Mouse (Mus musculus) heart, adult 2 months (tissue): ENCODE measurements around the gene Gm49358. TPM values are rescaled to one million over a fixed set of nuclear protein-coding genes. Genes with fewer than 3 reads are reported as not detected.

Source experiments
- DNase-seq, 2 experiments: peaks; one replicate each; pipeline ENCODE4 v3.0.0; 2021
- H3K27ac ChIP-seq: fragments of 200-600 bp; 2 replicates; pipeline ENCODE4 v1.8.1; 2022
- H3K27me3 ChIP-seq: fragments of 200-500 bp; 2 replicates; pipeline ENCODE4 v1.6.1; 2012; ENCODE audit warnings: mild to moderate bottlenecking, low read length, inconsistent platforms, mixed read lengths; ENCODE audit not compliant: control insufficient read depth, insufficient read depth
- H3K36me3 ChIP-seq: fragments of 200-500 bp; 2 replicates; pipeline ENCODE4 v1.6.1; 2012; ENCODE audit warnings: low read length, inconsistent platforms; ENCODE audit not compliant: control insufficient read depth, insufficient read depth
- H3K4me1 ChIP-seq: fragments of 200-500 bp; 2 replicates; pipeline ENCODE4 v1.6.1; 2011; ENCODE audit warnings: low read length; ENCODE audit not compliant: control insufficient read depth, insufficient read depth
- H3K4me3 ChIP-seq: fragments of 200-600 bp; 2 replicates; pipeline ENCODE4 v1.8.1; 2022
- H3K79me2 ChIP-seq: fragments of 200-500 bp; replicated peaks from 2 replicates; pipeline ENCODE4 v1.6.1; 2012; ENCODE audit warnings: mild to moderate bottlenecking, inconsistent platforms, low read length, moderate library complexity, mixed read lengths; ENCODE audit not compliant: control insufficient read depth, insufficient read depth
- H3K9ac ChIP-seq: fragments of 200-500 bp; 2 replicates; pipeline ENCODE4 v1.6.1; 2012; ENCODE audit warnings: low read depth, mild to moderate bottlenecking, control low read depth, inconsistent platforms, low read length, mixed read lengths
- CTCF ChIP-seq: fragments of 200-600 bp; IDR thresholded peaks from 2 replicates; pipeline ENCODE4 v1.8.1; 2022; ENCODE audit warnings: antibody characterized with exemption, mild to moderate bottlenecking, moderate library complexity
- EP300 ChIP-seq: fragments of 200-500 bp; IDR thresholded peaks from 2 replicates; pipeline ENCODE4 v1.6.1; 2011; ENCODE audit warnings: low read depth, low read length, control low read depth; ENCODE audit not compliant: insufficient read depth
- POLR2A ChIP-seq: fragments of 200-500 bp; IDR thresholded peaks from 2 replicates; pipeline ENCODE4 v1.6.1; 2011; ENCODE audit warnings: mild to moderate bottlenecking, low read depth, low read length, control low read depth; ENCODE audit not compliant: insufficient read depth
- WGBS: fragments of 180-500 bp; shearing (Covaris S2); methylation state at CpG from one replicate; pipeline ENCODE4 v1.1.7; 2018; 5-methylcytosine and 5-hydroxymethylcytosine counted together
- intact Hi-C: fragments of 180-260 bp; cut with DNase I; formaldehyde crosslinking; loops from one replicate; pipeline ENCODE4 v1.15.1; 2025
- polyA plus RNA-seq: library from polyadenylated mRNA; depleted of rRNA; stranded (reverse); fragments of >200 nt; gene quantifications from 2 replicates; pipeline ENCODE4 v1.2.3, GENCODE M21; 2012
- total RNA-seq, 2 experiments: library from RNA; stranded (reverse); gene quantifications; 2 replicates each; pipeline ENCODE4 v1.2.3; 2021

The Gm49358 gene
- total and polyA plus RNA-seq, 3 experiments, result 10.5 to 14.3 TPM; not detected in 1

DNA sequence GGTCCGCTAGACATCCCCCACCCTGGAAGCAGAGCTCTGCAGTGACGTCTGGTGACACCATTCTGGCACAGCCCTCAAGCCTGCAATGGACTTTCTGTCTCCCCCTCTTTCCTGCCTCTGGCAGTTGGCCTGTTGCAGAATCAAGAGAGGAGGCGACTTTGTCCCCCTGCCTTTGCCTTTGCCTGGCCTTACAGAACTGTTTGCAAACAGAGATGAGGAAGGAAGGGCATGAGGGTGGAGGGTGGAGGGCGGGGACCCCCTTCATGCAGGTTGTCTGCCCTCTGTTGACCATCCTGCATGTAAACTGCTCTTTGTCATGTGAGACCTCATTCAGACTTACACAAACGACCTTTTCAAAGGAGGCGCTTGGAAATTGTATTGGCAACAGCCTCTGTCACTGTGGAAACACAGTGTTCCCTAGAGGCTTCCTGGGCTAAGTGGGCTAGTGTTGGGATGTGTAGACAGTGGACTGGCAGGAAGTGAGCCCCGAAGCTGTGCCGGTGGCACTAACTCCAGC, 55.9 kb downstream of the Gm49358 start:
- H3K9ac ChIP-seq, result peak overlapping the region; percentile 11; the same call in 1 of the 2 replicates
- no peaks in the 10 kb centered on the region for H3K36me3 ChIP-seq

DNA sequence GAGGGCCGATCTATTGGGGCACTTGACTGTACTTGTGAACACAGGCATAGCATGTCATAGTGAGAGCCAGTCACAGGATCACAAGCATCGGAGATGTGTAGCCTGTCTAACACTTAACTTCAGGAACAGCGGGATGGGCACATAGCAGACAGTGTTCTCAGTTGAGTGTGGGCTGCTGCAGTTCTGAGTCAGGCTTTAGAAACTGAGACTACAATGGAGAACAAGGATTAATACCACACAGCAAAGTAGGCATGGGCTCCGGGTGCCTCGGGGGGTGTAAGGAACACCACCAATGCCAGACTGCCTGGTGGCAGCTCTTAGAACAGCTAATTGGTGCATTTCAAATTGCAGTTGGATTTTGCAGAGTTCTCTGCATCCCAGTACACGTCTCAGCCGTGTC, 57.2 kb downstream of the Gm49358 start:
- Histone ChIP-seq H3K79me2 (no peaks in the 10 kb centered on the region), H3K9ac (no peak overlapping the region), H3K36me3 (peaks cover 3% of the 10 kb centered on the region; the same call in 1 of the 2 replicates), H3K27ac (no peak overlapping the region), H3K4me1 (peaks cover 6% of the 10 kb centered on the region), H3K27me3 (no peaks in the 10 kb centered on the region), H3K4me3 (no peak overlapping the region)
- DNase-seq, result no peak
- 94% methylated on average over 7 of the region's 7 CpGs for WGBS
- intact Hi-C loops, result no loop called here
- TF ChIP-seq CTCF (no peak), EP300 (no peak), POLR2A (no peak)

More for the DNA sequence above, 55.9 kb downstream of the Gm49358 start:
- TF ChIP-seq CTCF, result peak; percentile 46
- no peak for TF ChIP-seq POLR2A
- DNase-seq, result peak; percentile 61 to 62
- no peaks in the 10 kb centered on the region for H3K79me2 ChIP-seq
- 6% methylated on average over 8 of the region's 8 CpGs for WGBS
- H3K27ac ChIP-seq, result peak overlapping the region; percentile 67
- intact Hi-C loops, result no loop called here
- peaks cover 8% of the 10 kb centered on the region for H3K4me1 ChIP-seq
- H3K4me3 ChIP-seq, result no peak overlapping the region
- no peaks in the 10 kb centered on the region for H3K27me3 ChIP-seq

- Histone ChIP-seq H3K4me3 (no peak overlapping the region), H3K9ac (no peak overlapping the region), H3K79me2 (no peaks in the 10 kb centered on the region), H3K36me3 (peaks cover 3% of the 10 kb centered on the region; the same call in 1 of the 2 replicates), H3K4me1 (peaks cover 4% of the 10 kb centered on the region), H3K27ac (no peak overlapping the region), H3K27me3 (no peaks in the 10 kb centered on the region)
- intact Hi-C loops, result no loop called here
- TF ChIP-seq POLR2A (no peak), CTCF (peak; percentile 50)
- WGBS, result 90% methylated on average over 6 of the region's 6 CpGs
- no peak for DNase-seq
Measured at GRCm38 (mm10) chr10:86824093-86824492, 60.3 kb downstream of the Gm49358 start.

GRCm38 (mm10) chr10:86824871-86825270, 61.1 kb downstream of the Gm49358 start:
- intact Hi-C loops, result no loop called here

DNA sequence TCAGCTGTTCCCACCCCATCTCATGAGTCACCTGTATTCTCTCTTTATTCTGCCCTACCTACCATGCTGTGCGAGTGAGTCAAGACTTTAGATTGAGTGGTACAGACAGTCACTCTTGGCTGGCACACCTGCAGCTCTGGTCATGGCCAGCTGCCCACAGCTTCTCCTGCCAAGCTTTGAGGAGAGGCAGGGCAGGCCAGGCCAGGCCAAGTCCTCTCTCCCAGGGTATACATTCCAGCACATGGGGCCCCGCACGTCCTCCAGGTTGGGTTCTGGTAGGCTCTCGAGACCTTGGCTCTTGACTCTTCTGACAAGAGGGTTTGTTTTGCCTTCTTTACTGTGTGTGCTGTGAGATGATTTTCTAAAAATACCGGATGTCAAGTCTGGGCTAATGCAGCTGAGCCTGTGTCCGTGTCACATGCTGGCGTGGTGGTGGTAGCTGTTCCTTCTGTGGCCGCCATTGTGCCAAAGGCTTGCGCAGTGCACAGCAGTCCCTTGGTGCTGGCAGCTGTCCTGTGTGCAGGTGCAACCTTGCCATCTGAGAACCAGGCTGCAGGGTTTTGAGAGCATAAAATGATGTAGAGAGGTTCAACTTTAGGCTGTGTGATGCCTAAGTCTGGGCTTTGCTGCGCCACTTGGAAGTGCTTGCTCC, 62.2 kb downstream of the Gm49358 start:
- WGBS, result 60% methylated on average over 10 of the region's 10 CpGs

More at GRCm38 (mm10) chr10:86824871-86825270, 61.1 kb downstream of the Gm49358 start:
- DNase-seq, result no peak
- H3K27me3 ChIP-seq, result no peaks in the 10 kb centered on the region
- 86% methylated on average over 14 of the region's 14 CpGs for WGBS
- H3K9ac ChIP-seq, result no peak overlapping the region
- no peaks in the 10 kb centered on the region for H3K79me2 ChIP-seq
- no peak for TF ChIP-seq POLR2A
- no peak for TF ChIP-seq EP300
- TF ChIP-seq CTCF, result no peak
- no peaks in the 10 kb centered on the region; the same call in 1 of the 2 replicates for H3K4me1 ChIP-seq
- peaks cover 3% of the 10 kb centered on the region; the same call in 1 of the 2 replicates for H3K36me3 ChIP-seq
- H3K4me3 ChIP-seq, result no peak overlapping the region
- no peak overlapping the region for H3K27ac ChIP-seq

GRCm38 (mm10) chr10:86826929-86827328, 63.2 kb downstream of the Gm49358 start:
- no peaks in the 10 kb centered on the region for H3K79me2 ChIP-seq
- TF ChIP-seq EP300, result no peak
- no peak for TF ChIP-seq POLR2A
- TF ChIP-seq CTCF, result no peak
- no peaks in the 10 kb centered on the region; the same call in 1 of the 2 replicates for H3K4me1 ChIP-seq
- WGBS, result 75% methylated on average over 3 of the region's 3 CpGs
- peaks cover 3% of the 10 kb centered on the region; the same call in 1 of the 2 replicates for H3K36me3 ChIP-seq
- DNase-seq, result no peak
- H3K9ac ChIP-seq, result no peak overlapping the region
- H3K4me3 ChIP-seq, result no peak overlapping the region
- intact Hi-C loops, result no loop called here
- peak overlapping the region; percentile 85 for H3K27ac ChIP-seq
- no peaks in the 10 kb centered on the region for H3K27me3 ChIP-seq

More for the DNA sequence above, 62.2 kb downstream of the Gm49358 start:
- Histone ChIP-seq H3K27ac (peak overlapping the region; percentile 85), H3K4me3 (no peak overlapping the region), H3K36me3 (peaks cover 3% of the 10 kb centered on the region; the same call in 1 of the 2 replicates), H3K79me2 (no peaks in the 10 kb centered on the region), H3K27me3 (no peaks in the 10 kb centered on the region), H3K4me1 (no peaks in the 10 kb centered on the region; the same call in 1 of the 2 replicates), H3K9ac (no peak overlapping the region)
- intact Hi-C loops, result no loop called here
- TF ChIP-seq EP300 (peak; percentile 53; the same call in 1 of the 2 replicates), CTCF (no peak), POLR2A (no peak)
- DNase-seq, result peak; percentile 78 to 87
